Mouse (Mus musculus) cerebral cortex, adult 2 months (tissue): Measurements from ENCODE around the gene Zc3hc1.

Experiments
- WGBS: fragments of 180-500 bp; shearing (Covaris S2); methylation state at CpG from one replicate; pipeline ENCODE4 v1.1.7; 2018; 5-methylcytosine and 5-hydroxymethylcytosine counted together

Gene Zc3hc1

GRCm38 (mm10) chr6:30374731-30375510, 15.9 kb downstream of the Zc3hc1 start:
- WGBS, result 85% methylated on average over 16 of the region's 16 CpGs

- WGBS, result 57% methylated on average over 17 of the region's 17 CpGs
These were observed 18.0 kb downstream of the Zc3hc1 start for GRCm38 (mm10) chr6:30372627-30373369.

GRCm38 (mm10) chr6:30369291-30369690, 21.5 kb downstream of the Zc3hc1 start:
- 77% methylated on average over 3 of the region's 3 CpGs for WGBS

GRCm38 (mm10) chr6:30363808-30364207, 27.0 kb downstream of the Zc3hc1 start:
- WGBS, result 63% methylated on average over 5 of the region's 5 CpGs

- 55% methylated on average over 12 of the region's 12 CpGs for WGBS
These were observed 30.9 kb downstream of the Zc3hc1 start for GRCm38 (mm10) chr6:30359762-30360509.

DNA sequence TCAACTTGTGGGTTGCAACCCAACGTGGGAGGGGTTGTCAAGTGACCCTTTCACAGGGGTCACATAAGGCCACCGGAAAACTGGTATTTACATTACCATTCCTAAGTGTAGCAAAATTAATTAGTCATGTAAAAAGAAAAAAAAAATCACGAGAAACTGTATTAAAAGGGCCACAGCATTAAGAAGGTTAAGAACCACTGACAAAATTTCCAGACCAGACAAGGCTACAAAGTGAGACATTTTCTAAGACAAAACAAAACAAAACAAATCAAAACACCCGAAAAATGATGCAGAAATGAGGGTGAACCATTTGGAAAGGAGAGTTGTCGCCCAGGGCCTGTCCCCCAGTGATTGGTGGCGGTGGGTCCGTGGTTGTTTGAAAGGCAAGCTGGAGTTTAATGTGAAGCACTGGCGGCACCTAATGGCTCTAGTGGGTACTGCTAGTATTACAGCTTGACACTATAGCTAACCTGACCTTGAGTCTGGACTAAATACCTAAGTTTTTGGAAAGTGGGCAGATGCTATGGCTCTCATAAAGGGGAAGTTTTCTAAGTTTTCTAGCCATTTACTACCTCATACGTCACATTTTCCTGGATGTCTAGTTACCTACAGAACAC, 33.2 kb downstream of the Zc3hc1 start:
- WGBS, result 19% methylated on average over 9 of the region's 9 CpGs

DNA sequence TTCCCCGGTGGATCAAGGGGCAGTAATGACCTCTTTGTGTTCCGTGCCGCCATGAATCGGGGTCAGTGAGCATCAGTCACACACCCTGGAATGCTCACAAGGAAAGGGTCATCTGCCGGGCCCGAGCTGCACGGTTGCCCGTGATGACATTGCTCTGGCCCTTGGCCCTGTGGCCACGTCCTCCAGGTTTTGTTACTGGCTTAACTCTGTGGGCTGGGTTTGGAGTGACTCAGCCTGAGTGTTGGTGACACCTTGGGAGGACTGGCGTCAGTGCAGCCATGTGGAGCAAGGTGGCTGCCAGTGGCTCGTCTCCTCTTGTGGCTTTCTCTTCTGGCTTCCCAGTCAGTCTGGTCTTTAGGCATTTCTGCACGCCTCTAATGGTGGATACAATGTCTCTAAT, 34.1 kb downstream of the Zc3hc1 start:
- WGBS, result 89% methylated on average over 12 of the region's 12 CpGs

- 87% methylated on average over 5 of the region's 5 CpGs for WGBS
These were observed 34.7 kb downstream of the Zc3hc1 start for GRCm38 (mm10) chr6:30356161-30356560.

GRCm38 (mm10) chr6:30355701-30356100, 35.1 kb downstream of the Zc3hc1 start:
- 71% methylated on average over 8 of the region's 8 CpGs for WGBS

DNA sequence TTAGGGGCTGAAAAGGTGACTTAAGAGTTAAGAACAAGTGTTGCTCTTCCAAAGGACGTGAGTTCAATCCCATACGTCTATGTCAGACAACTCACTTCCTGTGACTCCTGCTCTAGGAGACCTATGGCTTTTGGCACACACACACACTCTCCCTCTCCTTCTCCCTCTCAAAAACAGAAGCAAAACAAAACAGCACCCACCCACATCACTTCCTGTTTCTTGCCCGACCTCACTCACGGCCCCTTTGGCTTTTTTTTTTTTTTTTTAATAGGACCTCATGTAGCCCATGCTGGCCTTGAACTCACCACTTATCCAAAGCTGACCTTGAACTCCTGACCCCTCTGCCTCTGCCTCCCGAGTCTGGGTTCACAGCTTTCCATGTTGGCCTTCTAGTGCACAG, 36.1 kb downstream of the Zc3hc1 start:
- 62% methylated on average over 5 of the region's 5 CpGs for WGBS

- WGBS, result 85% methylated on average over 8 of the region's 8 CpGs
These were observed 37.2 kb downstream of the Zc3hc1 start for GRCm38 (mm10) chr6:30353661-30354060.

DNA sequence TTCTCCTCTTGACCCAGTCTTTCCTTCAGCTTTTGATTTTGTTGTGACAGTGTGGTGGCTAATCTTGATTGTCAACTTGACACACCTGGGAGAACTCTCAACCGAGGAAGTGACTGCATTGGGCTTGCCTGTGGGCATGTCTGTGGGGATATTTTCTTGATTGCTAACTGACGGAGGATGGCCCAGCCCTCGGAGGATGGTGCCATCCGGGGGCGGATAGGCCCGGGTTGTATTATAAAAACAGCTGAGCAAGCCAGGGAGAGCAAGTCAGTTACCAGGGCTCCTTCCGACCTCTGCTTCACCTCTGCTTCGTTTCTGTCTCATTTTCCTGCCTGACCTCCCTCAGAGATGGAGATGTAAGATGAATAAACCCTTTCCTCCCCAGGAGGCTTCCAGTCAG, 38.1 kb downstream of the Zc3hc1 start:
- 63% methylated on average over 8 of the region's 8 CpGs for WGBS

GRCm38 (mm10) chr6:30351290-30351689, 39.5 kb downstream of the Zc3hc1 start:
- 60% methylated on average over 9 of the region's 9 CpGs for WGBS

- 84% methylated on average over 4 of the region's 4 CpGs for WGBS
These were observed 43.5 kb downstream of the Zc3hc1 start for GRCm38 (mm10) chr6:30347288-30347801.

DNA sequence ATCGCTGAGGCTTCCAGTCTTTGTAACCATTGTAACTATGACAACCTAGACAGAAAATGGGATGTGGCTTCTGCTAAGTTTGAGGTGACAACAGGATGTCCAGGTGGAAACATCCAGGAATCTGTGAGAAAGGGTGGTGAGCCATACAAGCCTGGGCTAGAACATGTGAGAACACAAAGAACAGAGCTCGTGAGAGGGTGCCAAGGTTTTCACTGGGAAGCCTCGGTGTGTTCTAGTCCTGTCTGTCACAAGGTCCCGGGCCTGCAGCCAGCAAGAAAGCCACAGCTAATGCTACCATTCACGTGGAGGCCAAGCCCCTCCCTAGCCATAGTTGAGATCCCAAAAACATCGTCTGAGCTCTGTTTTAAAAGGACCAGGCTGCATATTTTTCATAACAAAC, 44.1 kb downstream of the Zc3hc1 start:
- 41% methylated on average over 6 of the region's 6 CpGs for WGBS

- WGBS, result 73% methylated on average over 6 of the region's 6 CpGs
These were observed 46.8 kb downstream of the Zc3hc1 start for GRCm38 (mm10) chr6:30344032-30344431.

- 68% methylated on average over 4 of the region's 4 CpGs for WGBS
These were observed 50.5 kb downstream of the Zc3hc1 start for GRCm38 (mm10) chr6:30340231-30340873.

GRCm38 (mm10) chr6:30336912-30337311, 53.9 kb downstream of the Zc3hc1 start:
- 6% methylated on average over 5 of the region's 5 CpGs for WGBS

- WGBS, result 76% methylated on average over 4 of the region's 4 CpGs
These were observed 58.6 kb downstream of the Zc3hc1 start for GRCm38 (mm10) chr6:30332262-30332661.

DNA sequence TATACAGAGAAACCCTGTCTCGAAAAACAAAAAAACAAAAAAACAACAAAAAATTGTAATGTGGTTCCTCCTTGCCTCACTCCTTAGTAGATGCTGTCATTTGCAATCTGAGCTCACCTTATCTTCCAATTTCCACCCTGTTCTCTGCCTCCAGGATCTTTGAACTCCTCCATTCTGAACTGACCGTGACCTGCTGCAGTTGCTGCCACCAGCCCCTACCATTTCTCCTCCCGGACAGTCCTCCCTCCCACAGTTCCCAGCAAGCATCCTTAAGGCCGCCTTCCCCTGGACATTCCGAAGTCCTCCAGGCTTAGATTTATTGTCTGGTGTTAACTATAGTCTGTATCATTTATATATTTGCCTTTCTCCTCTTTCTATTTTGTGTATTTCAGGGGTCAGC, 60.1 kb downstream of the Zc3hc1 start:
- WGBS, result 90% methylated on average over 5 of the region's 5 CpGs

- 79% methylated on average over 3 of the region's 4 CpGs for WGBS
These were observed 64.8 kb downstream of the Zc3hc1 start for GRCm38 (mm10) chr6:30325932-30326501.
